Mouse (Mus musculus) urinary bladder, postnatal 4 days (tissue): ENCODE measurements at regions not wholly inside any gene's neighbourhood (a gene's known extent, or its start where the extent isn't known, plus 50 kb on each side); places are given as distances from the start of the nearest gene placed in this dataset.

Source experiments
- DNase-seq, 2 experiments: peaks; one replicate each; pipeline ENCODE4 v3.0.0; 2021 to 2022; ENCODE audit warnings: low spot score in 2 of 2

GRCm38 (mm10) chr9:116231351-116232311 lies 56.5 kb upstream of the Tgfbr2 start:
- DNase-seq: no peak

- DNase-seq: no peak
Observed at GRCm38 (mm10) chr9:116230346-116230745, 55.2 kb upstream of the Tgfbr2 start.

- no peak for DNase-seq
Observed at GRCm38 (mm10) chr9:116228443-116228842, 53.3 kb upstream of the Tgfbr2 start.

GRCm38 (mm10) chr9:116227738-116228137 lies 52.6 kb upstream of the Tgfbr2 start:
- no peak for DNase-seq
